Mouse (Mus musculus) forebrain, embryonic 11.5 days (tissue): Measurements from ENCODE around the gene Hist1h3d. TPM values are rescaled to one million over a fixed set of nuclear protein-coding genes. Genes with fewer than 3 reads are reported as not detected.
"Not testable (repeated sequence)": the region's sequence is repeated elsewhere in the genome, so short reads cannot be mapped to it uniquely, and the experiment has no call there.

Source experiments
- ATAC-seq: fragments of 200-750 bp; cut with Nextera tagmentation; replicated peaks from 2 replicates; pipeline ENCODE4 v1.8.0; 2017; ENCODE audit warnings: moderate TSS enrichment; ENCODE audit not compliant: low FRiP score
- DNase-seq: peaks from one replicate; pipeline ENCODE4 v3.0.0-alpha.2; 2017; ENCODE audit warnings: low spot score
- H3K27ac ChIP-seq: fragments of 300-500 bp; sonication (generic); 2 replicates; pipeline ENCODE4 v1.5.1; 2014; ENCODE audit warnings: low read depth, low read length
- H3K27me3 ChIP-seq: fragments of 300-500 bp; sonication (generic); 2 replicates; pipeline ENCODE4 v1.6.1; 2014; ENCODE audit warnings: mild to moderate bottlenecking, low read length, mixed read lengths; ENCODE audit not compliant: control insufficient read depth, insufficient read depth
- H3K36me3 ChIP-seq: fragments of 300-500 bp; sonication (generic); 2 replicates; pipeline ENCODE4 v1.6.1; 2014; ENCODE audit warnings: mild to moderate bottlenecking, low read length, moderate library complexity, mixed read lengths; ENCODE audit not compliant: control insufficient read depth, insufficient read depth
- H3K4me1 ChIP-seq: fragments of 300-500 bp; sonication (generic); replicated peaks from 2 replicates; pipeline ENCODE4 v1.6.1; 2014; ENCODE audit warnings: low read length, mixed read lengths; ENCODE audit not compliant: control insufficient read depth, insufficient read depth
- H3K4me2 ChIP-seq: fragments of 300-500 bp; sonication (generic); 2 replicates; pipeline ENCODE4 v1.6.1; 2014; ENCODE audit warnings: low read depth, mild to moderate bottlenecking, low read length, moderate library complexity, mixed read lengths; ENCODE audit not compliant: severe bottlenecking
- H3K4me3 ChIP-seq: fragments of 300-500 bp; sonication (generic); 2 replicates; pipeline ENCODE4 v1.5.1; 2014; ENCODE audit warnings: low read depth, low read length
- H3K9ac ChIP-seq: fragments of 300-500 bp; sonication (generic); 2 replicates; pipeline ENCODE4 v1.6.1; 2014; ENCODE audit warnings: low read length
- H3K9me3 ChIP-seq: fragments of 300-500 bp; sonication (generic); 2 replicates; pipeline ENCODE4 v1.6.1; 2016; ENCODE audit warnings: low read length, mixed read lengths; ENCODE audit not compliant: control insufficient read depth
- WGBS: fragments of 180-500 bp; shearing (Covaris S2); extraction: QIAGEN DNeasy Blood & Tissue Kit; methylation state at CpG from one replicate; pipeline ENCODE4 v1.1.7; 2014; 5-methylcytosine and 5-hydroxymethylcytosine counted together
- polyA plus RNA-seq: library from polyadenylated mRNA; unstranded; fragments of >200 nt; fragmentation: Nextera tagmentation; extraction: Ambion mirVana; gene quantifications from 2 replicates; pipeline ENCODE4 v1.2.1, GENCODE M21; 2014

Hist1h3d gene
- polyA plus RNA-seq, 1 experiment from 2014 or later, result 11.9 TPM

- not testable (repeated sequence) for H3K9ac ChIP-seq, H3K4me2 ChIP-seq, H3K9me3 ChIP-seq, DNase-seq, H3K36me3 ChIP-seq, H3K27ac ChIP-seq, H3K27me3 ChIP-seq, H3K4me3 ChIP-seq, H3K4me1 ChIP-seq, ATAC-seq
- 77% methylated on average over 1 of the region's 1 CpGs for WGBS
These were observed 35.7 kb upstream of the Hist1h3d start for GRCm38 (mm10) chr13:23539821-23540220.

- WGBS, result 76% methylated on average over 3 of the region's 3 CpGs
- no peaks in the 10 kb centered on the region for H3K36me3 ChIP-seq
- DNase-seq (no peak), ATAC-seq (no peak)
- H3K4me2 ChIP-seq, result no peak overlapping the region
- H3K27ac ChIP-seq, result no peak overlapping the region
- no peaks in the 10 kb centered on the region for H3K27me3 ChIP-seq
- H3K9me3 ChIP-seq, result no peaks in the 10 kb centered on the region
- H3K9ac ChIP-seq, result no peak overlapping the region
- no peaks in the 10 kb centered on the region; the same call in none of the 2 replicates for H3K4me1 ChIP-seq
- no peak overlapping the region for H3K4me3 ChIP-seq
These were observed 34.1 kb upstream of the Hist1h3d start for GRCm38 (mm10) chr13:23541497-23541896.

- Histone ChIP-seq H3K4me3 (peak overlapping the region; percentile 40), H3K27ac (peak overlapping the region; percentile 94), H3K9ac (peak overlapping the region; percentile 68), H3K4me2 (peak overlapping the region; percentile 53)
- not testable (repeated sequence) for H3K27me3 ChIP-seq, H3K4me1 ChIP-seq, H3K36me3 ChIP-seq, ATAC-seq, H3K9me3 ChIP-seq
- peak; percentile 41 for DNase-seq
- WGBS, result 6% methylated on average over 3 of the region's 3 CpGs
These were observed 33.2 kb upstream of the Hist1h3d start for GRCm38 (mm10) chr13:23542225-23542980.

- peak; percentile 80 for DNase-seq
- Histone ChIP-seq H3K4me3 (peak within 1 kb of the TSS; percentile 40), H3K9ac (peak within 1 kb of the TSS; percentile 68), H3K4me2 (peak within 1 kb of the TSS; percentile 74), H3K27ac (peak within 1 kb of the TSS; percentile 94)
- H3K4me1 ChIP-seq, H3K9me3 ChIP-seq, H3K27me3 ChIP-seq, H3K36me3 ChIP-seq: not testable (repeated sequence)
- ATAC-seq, result peak; percentile 93
- under 1% methylated on average over 23 of the region's 42 CpGs for WGBS
These were observed 32.5 kb upstream of the Hist1h3d start, which contains the start of gene Hist1h2bh for GRCm38 (mm10) chr13:23542999-23543607. TSS of gene Hist1h2bh (minus strand) at chr13:23543392.

- WGBS, result under 1% methylated on average over 24 of the region's 45 CpGs
- no peaks in the 10 kb centered on the region for H3K4me1 ChIP-seq
- H3K4me2 ChIP-seq, result peak within 1 kb of the TSS; percentile 74
- peak within 1 kb of the TSS; percentile 40 for H3K4me3 ChIP-seq
- peak; percentile 79 for DNase-seq
- no peaks in the 10 kb centered on the region for H3K27me3 ChIP-seq
- no peaks in the 10 kb centered on the region for H3K36me3 ChIP-seq
- H3K9me3 ChIP-seq, result no peaks in the 10 kb centered on the region
- H3K9ac ChIP-seq, result peak within 1 kb of the TSS; percentile 68
- ATAC-seq, result peak; percentile 94
- peak within 1 kb of the TSS; percentile 94 for H3K27ac ChIP-seq
These were observed 31.4 kb upstream of the Hist1h3d start, which contains the start of gene Hist1h3f for GRCm38 (mm10) chr13:23543965-23544786. TSS of gene Hist1h3f (plus strand) at chr13:23544052.

- not testable (repeated sequence) for H3K4me1 ChIP-seq, ATAC-seq, H3K27ac ChIP-seq, H3K36me3 ChIP-seq, H3K27me3 ChIP-seq, H3K9me3 ChIP-seq, DNase-seq
- peak overlapping the region; percentile 64 for H3K9ac ChIP-seq
- WGBS, result 0% methylated on average over 11 of the region's 14 CpGs
- peak overlapping the region; percentile 37 for H3K4me3 ChIP-seq
- peak overlapping the region; percentile 38; the same call in 1 of the 2 replicates for H3K4me2 ChIP-seq
These were observed 30.8 kb upstream of the Hist1h3d start for GRCm38 (mm10) chr13:23544787-23545120.

- Histone ChIP-seq H3K4me3 (no peak overlapping the region), H3K9ac (no peak overlapping the region), H3K36me3 (no peaks in the 10 kb centered on the region), H3K27me3 (no peaks in the 10 kb centered on the region), H3K9me3 (no peaks in the 10 kb centered on the region), H3K4me2 (no peak overlapping the region), H3K27ac (peak overlapping the region; percentile 62), H3K4me1 (no peaks in the 10 kb centered on the region)
- ATAC-seq, result no peak
- DNase-seq, result no peak
- WGBS, result 87% methylated on average over 5 of the region's 5 CpGs
These were observed 28.9 kb upstream of the Hist1h3d start for GRCm38 (mm10) chr13:23546694-23547093.

GRCm38 (mm10) chr13:23550761-23551145, 24.8 kb upstream of the Hist1h3d start:
- Histone ChIP-seq H3K9me3 (no peaks in the 10 kb centered on the region), H3K4me1 (no peaks in the 10 kb centered on the region), H3K9ac (peak overlapping the region; percentile 71), H3K4me3 (peak overlapping the region; percentile 36), H3K27ac (peak overlapping the region; percentile 93), H3K36me3 (no peaks in the 10 kb centered on the region), H3K27me3 (no peaks in the 10 kb centered on the region), H3K4me2 (peak overlapping the region; percentile 55)
- no peak for DNase-seq
- 8% methylated on average over 3 of the region's 3 CpGs for WGBS
- no peak for ATAC-seq
